Mouse (Mus musculus) heart, embryonic 13.5 days (tissue): Measurements from ENCODE around the gene Grk4. TPM values are rescaled to one million over a fixed set of nuclear protein-coding genes. Genes with fewer than 3 reads are reported as not detected.

Experiments
- ATAC-seq: fragments of 200-750 bp; cut with Nextera tagmentation; 2 replicates; pipeline ENCODE4 v1.8.0; 2017; ENCODE audit warnings: moderate TSS enrichment; ENCODE audit not compliant: insufficient number of reproducible peaks, low FRiP score, low TSS enrichment; ENCODE audit errors: extremely low read depth
- H3K27ac ChIP-seq: fragments of 300-500 bp; sonication (generic); replicated peaks from 2 replicates; pipeline ENCODE4 v1.5.1; 2015; ENCODE audit warnings: moderate library complexity, mild to moderate bottlenecking, inconsistent platforms
- H3K27me3 ChIP-seq: fragments of 300-500 bp; sonication (generic); replicated peaks from 2 replicates; pipeline ENCODE4 v1.6.1; 2015; ENCODE audit warnings: mild to moderate bottlenecking, inconsistent platforms
- H3K36me3 ChIP-seq: fragments of 300-500 bp; sonication (generic); 2 replicates; pipeline ENCODE4 v1.6.1; 2015; ENCODE audit warnings: mild to moderate bottlenecking, inconsistent platforms
- H3K4me1 ChIP-seq: fragments of 300-500 bp; sonication (generic); 2 replicates; pipeline ENCODE4 v1.6.1; 2015; ENCODE audit warnings: inconsistent platforms
- H3K4me2 ChIP-seq: fragments of 300-500 bp; sonication (generic); 2 replicates; pipeline ENCODE4 v1.6.1; 2015; ENCODE audit warnings: inconsistent platforms, mild to moderate bottlenecking, moderate library complexity
- H3K4me3 ChIP-seq: fragments of 300-500 bp; sonication (generic); 2 replicates; pipeline ENCODE4 v1.5.1; 2015; ENCODE audit warnings: moderate library complexity, mild to moderate bottlenecking, inconsistent platforms
- H3K9ac ChIP-seq: fragments of 300-500 bp; sonication (generic); 2 replicates; pipeline ENCODE4 v1.6.1; 2015; ENCODE audit warnings: inconsistent platforms, mild to moderate bottlenecking, moderate library complexity
- H3K9me3 ChIP-seq: fragments of 300-500 bp; sonication (generic); 2 replicates; pipeline ENCODE4 v1.6.1; 2016; ENCODE audit warnings: inconsistent platforms
- WGBS: fragments of 180-500 bp; shearing (Covaris S2); methylation state at CpG from one replicate; pipeline ENCODE4 v1.1.7; 2015; ENCODE audit warnings: mixed read lengths; 5-methylcytosine and 5-hydroxymethylcytosine counted together
- polyA plus RNA-seq: library from polyadenylated mRNA; unstranded; fragments of >200 nt; fragmentation: Nextera tagmentation; extraction: Ambion mirVana; gene quantifications from 2 replicates; pipeline ENCODE4 v1.2.1, GENCODE M21; 2015

Grk4 gene
- polyA plus RNA-seq, result 2.4 and 3.5 TPM in 2 replicates

- Histone ChIP-seq H3K4me3 (peak within 1 kb of the TSS; percentile 85), H3K4me1 (peaks cover 30% of the 10 kb centered on the region), H3K27me3 (no peaks in the 10 kb centered on the region), H3K4me2 (peak within 1 kb of the TSS; percentile 81), H3K9ac (peak within 1 kb of the TSS; percentile 87), H3K9me3 (no peaks in the 10 kb centered on the region), H3K27ac (peak within 1 kb of the TSS; percentile 92), H3K36me3 (peaks cover 23% of the 10 kb centered on the region)
- peak; percentile 99 for ATAC-seq
- WGBS, result under 1% methylated on average over 60 of the region's 60 CpGs
Measured at GRCm38 (mm10) chr5:34659686-34660590, at the start of gene Grk4, which contains the start of gene Nop14. Grk4 (plus strand) TSS chr5:34660379. Nop14 (minus strand) TSS chr5:34660148.

DNA sequence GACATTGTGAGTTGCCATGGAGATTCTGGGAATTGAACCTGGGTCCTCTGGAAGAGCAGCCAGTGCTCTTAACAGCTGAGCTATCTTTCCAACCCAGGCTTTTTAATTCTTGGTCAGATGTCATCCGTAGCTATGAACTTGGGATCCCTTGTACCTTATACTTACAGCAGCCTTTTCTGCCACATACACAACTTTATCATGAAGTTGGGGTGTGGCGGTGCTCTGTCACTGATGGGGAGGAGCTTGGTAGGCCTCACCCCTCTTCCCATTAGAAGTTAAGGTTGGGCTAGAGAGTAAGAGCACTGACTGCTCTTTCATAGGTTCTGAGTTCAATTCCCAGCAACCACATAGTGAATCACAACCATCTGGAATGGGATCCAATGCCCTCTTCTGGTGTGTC, 27.2 kb upstream of the Grk4 start:
- no peak overlapping the region for H3K4me3 ChIP-seq
- no peak overlapping the region for H3K27ac ChIP-seq
- WGBS, result 82% methylated on average over 2 of the region's 2 CpGs
- H3K9me3 ChIP-seq, result no peaks in the 10 kb centered on the region
- H3K4me2 ChIP-seq, result no peak overlapping the region
- peaks cover 26% of the 10 kb centered on the region for H3K4me1 ChIP-seq
- no peaks in the 10 kb centered on the region for H3K27me3 ChIP-seq
- no peak overlapping the region for H3K9ac ChIP-seq
- ATAC-seq, result no peak
- H3K36me3 ChIP-seq, result peaks cover 81% of the 10 kb centered on the region

GRCm38 (mm10) chr5:34633641-34634040, 26.5 kb upstream of the Grk4 start:
- Histone ChIP-seq H3K4me3 (no peak overlapping the region), H3K4me1 (peaks cover 26% of the 10 kb centered on the region), H3K27me3 (no peaks in the 10 kb centered on the region), H3K9me3 (no peaks in the 10 kb centered on the region), H3K9ac (no peak overlapping the region), H3K36me3 (peaks cover 81% of the 10 kb centered on the region), H3K4me2 (no peak overlapping the region), H3K27ac (no peak overlapping the region)
- WGBS, result 60% methylated on average over 4 of the region's 4 CpGs
- ATAC-seq, result no peak

GRCm38 (mm10) chr5:34634746-34635400, 25.3 kb upstream of the Grk4 start:
- H3K9me3 ChIP-seq, result no peaks in the 10 kb centered on the region
- H3K4me2 ChIP-seq, result 0 out of 2 replicates have a peak overlapping the region, but pooled peaks have one; percentile 86
- H3K27me3 ChIP-seq, result no peaks in the 10 kb centered on the region
- peaks cover 81% of the 10 kb centered on the region for H3K36me3 ChIP-seq
- H3K9ac ChIP-seq, result no peak overlapping the region
- no peak overlapping the region for H3K4me3 ChIP-seq
- no peak overlapping the region for H3K27ac ChIP-seq
- ATAC-seq, result no peak
- H3K4me1 ChIP-seq, result peaks cover 26% of the 10 kb centered on the region
- 86% methylated on average over 13 of the region's 13 CpGs for WGBS

GRCm38 (mm10) chr5:34635665-34636192, 24.4 kb upstream of the Grk4 start:
- peak overlapping the region; percentile 86 for H3K9ac ChIP-seq
- peak overlapping the region; percentile 73 for H3K4me3 ChIP-seq
- H3K36me3 ChIP-seq, result peaks cover 81% of the 10 kb centered on the region
- H3K9me3 ChIP-seq, result no peaks in the 10 kb centered on the region
- WGBS, result 50% methylated on average over 10 of the region's 10 CpGs
- H3K4me2 ChIP-seq, result peak overlapping the region; percentile 86
- H3K27me3 ChIP-seq, result no peaks in the 10 kb centered on the region
- H3K27ac ChIP-seq, result peak overlapping the region; percentile 86
- no peak for ATAC-seq
- H3K4me1 ChIP-seq, result peaks cover 26% of the 10 kb centered on the region

DNA sequence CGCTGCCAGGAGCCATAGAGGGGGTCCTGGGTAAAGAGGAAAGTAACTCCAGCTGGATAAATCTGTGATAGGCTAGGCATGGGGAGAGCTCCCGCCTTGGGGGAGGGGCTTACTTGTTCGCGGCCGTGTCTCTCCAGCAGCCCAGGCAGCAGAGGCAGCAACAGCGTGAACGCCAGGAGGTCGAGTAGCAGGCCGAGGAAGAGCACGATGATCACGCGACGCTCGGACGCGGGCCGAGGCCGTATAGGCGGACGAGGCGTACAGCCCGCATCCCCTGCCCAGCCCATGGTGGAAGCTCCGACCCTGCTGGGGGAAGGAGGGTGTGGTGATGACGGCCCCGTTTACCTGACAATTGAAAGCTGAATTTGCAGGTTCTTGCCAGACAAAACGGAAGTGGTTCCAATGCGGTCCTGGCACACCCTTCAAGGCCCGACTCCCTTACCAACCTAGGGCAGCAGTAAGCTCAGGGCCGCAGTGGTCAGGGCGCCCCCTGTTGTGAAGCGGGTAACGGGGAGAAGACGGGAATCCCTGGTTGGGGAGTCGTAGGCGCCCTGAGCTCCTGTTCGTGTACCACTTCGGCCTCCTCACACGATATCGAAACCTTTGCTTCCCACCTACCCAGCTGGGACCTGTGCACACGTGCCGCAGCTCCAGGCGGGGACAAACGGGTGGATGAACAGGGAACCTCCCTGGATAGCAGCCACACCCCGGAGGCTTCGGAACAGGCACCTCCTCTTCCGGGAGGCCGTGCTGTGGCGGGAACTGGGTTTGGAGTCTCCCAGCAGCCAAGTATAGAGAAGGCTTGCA, 23.5 kb upstream of the Grk4 start, which contains the start of gene Mfsd10:
Mfsd10 (minus strand) TSS at position 732 of the 807 bp plus-strand sequence.
- Histone ChIP-seq H3K4me1 (peaks cover 26% of the 10 kb centered on the region), H3K27me3 (no peaks in the 10 kb centered on the region), H3K9me3 (no peaks in the 10 kb centered on the region), H3K36me3 (peaks cover 81% of the 10 kb centered on the region), H3K27ac (peak within 1 kb of the TSS; percentile 86), H3K4me3 (peak within 1 kb of the TSS; percentile 73), H3K9ac (peak within 1 kb of the TSS; percentile 86), H3K4me2 (peak within 1 kb of the TSS; percentile 86)
- peak; percentile 67 for ATAC-seq
- under 1% methylated on average over 48 of the region's 48 CpGs for WGBS

DNA sequence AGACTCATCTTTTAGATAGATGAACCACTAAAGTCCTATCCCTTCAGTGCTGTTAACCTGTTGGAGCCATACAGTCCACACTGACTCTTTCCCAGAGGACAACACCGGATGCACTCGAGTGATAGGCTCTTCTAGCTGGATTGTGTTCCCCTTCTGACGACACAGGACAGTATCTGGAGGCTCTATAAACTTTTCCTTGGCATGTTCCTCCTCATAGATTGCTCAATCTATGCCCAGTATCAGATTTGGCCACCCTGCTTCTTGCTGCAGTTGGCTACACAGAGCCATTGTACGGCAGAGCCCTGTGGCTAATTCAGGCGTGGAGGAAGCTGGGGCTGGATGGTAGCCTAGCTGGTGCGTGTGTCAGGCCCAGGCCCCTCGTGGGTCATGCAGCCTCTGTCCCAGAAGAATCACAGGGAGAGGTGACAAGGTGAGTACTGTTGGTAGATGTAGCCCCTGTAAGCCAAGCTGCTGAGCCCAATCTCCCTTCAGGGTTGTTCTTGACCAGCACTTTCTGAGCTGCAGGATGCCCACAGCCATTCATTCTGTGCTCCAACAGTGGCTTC, 22.5 kb upstream of the Grk4 start:
- Histone ChIP-seq H3K4me1 (peaks cover 26% of the 10 kb centered on the region), H3K27me3 (no peaks in the 10 kb centered on the region), H3K9me3 (no peaks in the 10 kb centered on the region), H3K9ac (peak overlapping the region; percentile 86), H3K27ac (no peak overlapping the region), H3K4me2 (peak overlapping the region; percentile 86), H3K36me3 (peaks cover 76% of the 10 kb centered on the region), H3K4me3 (no peak overlapping the region)
- no peak for ATAC-seq
- 74% methylated on average over 7 of the region's 7 CpGs for WGBS

DNA sequence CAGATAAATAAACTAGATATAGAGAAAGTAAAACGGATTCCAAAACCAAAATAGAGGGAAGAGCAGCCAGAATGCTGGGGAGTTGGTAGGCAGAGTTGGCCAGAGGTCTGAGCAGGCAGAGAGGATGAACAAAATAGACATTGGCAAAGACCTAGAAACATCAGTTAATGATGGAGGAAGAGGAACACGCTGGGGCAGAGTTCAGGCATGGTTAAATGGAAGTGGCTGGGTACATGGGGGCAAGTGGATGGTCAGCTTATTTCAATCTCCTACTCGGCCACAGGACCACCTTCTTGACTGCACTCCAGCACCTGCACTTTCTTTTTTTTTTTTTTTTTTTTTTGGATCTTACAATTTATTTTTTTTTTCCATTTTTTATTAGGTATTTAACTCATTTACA, 18.2 kb upstream of the Grk4 start:
- ATAC-seq, result no peak
- 77% methylated on average over 3 of the region's 3 CpGs for WGBS

DNA sequence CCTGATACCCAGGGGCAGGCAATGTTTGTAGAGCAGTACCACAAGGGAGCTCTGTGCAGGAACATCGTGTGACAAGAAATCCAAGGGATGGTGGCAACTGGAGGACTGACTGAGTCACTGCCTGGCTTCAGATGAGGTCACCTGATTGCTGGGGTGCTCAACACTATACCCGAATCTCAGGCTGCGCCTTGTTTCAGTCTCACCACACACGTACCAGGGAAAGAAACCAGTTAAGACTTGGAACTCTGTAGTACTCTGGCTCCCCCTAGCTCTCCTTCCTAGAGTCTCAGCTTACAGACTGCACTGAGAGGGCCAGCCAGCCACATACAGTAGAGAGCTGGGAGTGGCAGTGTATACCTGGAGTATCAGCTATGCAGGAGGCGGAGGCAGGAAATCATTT, 17.2 kb upstream of the Grk4 start:
- H3K27me3 ChIP-seq, result no peaks in the 10 kb centered on the region
- H3K9me3 ChIP-seq, result no peaks in the 10 kb centered on the region
- H3K36me3 ChIP-seq, result peaks cover 95% of the 10 kb centered on the region
- no peak overlapping the region for H3K27ac ChIP-seq
- ATAC-seq, result no peak
- 74% methylated on average over 5 of the region's 5 CpGs for WGBS
- H3K9ac ChIP-seq, result no peak overlapping the region
- H3K4me1 ChIP-seq, result peaks cover under 1% of the 10 kb centered on the region; the same call in 1 of the 2 replicates
- no peak overlapping the region for H3K4me3 ChIP-seq
- no peak overlapping the region for H3K4me2 ChIP-seq

More for the DNA sequence above, 18.2 kb upstream of the Grk4 start:
- Histone ChIP-seq H3K4me1 (peaks cover 10% of the 10 kb centered on the region), H3K27ac (no peak overlapping the region), H3K27me3 (no peaks in the 10 kb centered on the region), H3K36me3 (peaks cover 89% of the 10 kb centered on the region), H3K9ac (no peak overlapping the region), H3K4me3 (no peak overlapping the region), H3K4me2 (no peak overlapping the region), H3K9me3 (no peaks in the 10 kb centered on the region)

DNA sequence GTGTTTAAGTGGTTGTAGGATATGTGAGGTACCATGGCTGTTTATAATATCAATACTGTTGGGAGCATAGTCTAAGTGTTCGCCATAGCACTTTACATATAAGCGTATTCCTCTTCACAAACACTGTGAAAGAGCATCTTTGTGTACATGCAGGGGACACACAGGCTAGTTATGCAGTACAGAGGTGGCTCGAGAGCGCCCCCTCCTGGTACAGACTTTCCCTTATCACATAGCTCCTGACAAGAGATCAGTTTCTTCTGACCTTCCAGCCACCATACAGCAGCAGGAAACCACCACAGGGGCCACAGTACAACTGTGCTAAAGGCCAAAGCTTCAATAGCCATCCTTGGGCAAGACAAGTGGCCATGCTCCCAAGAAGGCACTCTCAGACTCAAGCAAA, 12.6 kb upstream of the Grk4 start:
- peaks cover 100% of the 10 kb centered on the region for H3K36me3 ChIP-seq
- no peak overlapping the region for H3K4me3 ChIP-seq
- H3K4me1 ChIP-seq, result no peaks in the 10 kb centered on the region
- ATAC-seq, result no peak
- no peaks in the 10 kb centered on the region for H3K27me3 ChIP-seq
- 49% methylated on average over 4 of the region's 4 CpGs for WGBS
- no peak overlapping the region for H3K4me2 ChIP-seq
- H3K27ac ChIP-seq, result no peak overlapping the region
- H3K9me3 ChIP-seq, result no peaks in the 10 kb centered on the region
- H3K9ac ChIP-seq, result no peak overlapping the region
